Mouse (Mus musculus) liver, adult 2 months (tissue): ENCODE data around the gene Slc48a1. TPM values are rescaled to one million over a fixed set of nuclear protein-coding genes. Genes with fewer than 3 reads are reported as not detected.
A peak's percentile ranks its signal among the peaks of the same experiment; 100 is the strongest.

Experiments used
- DNase-seq: peaks from one replicate; pipeline ENCODE4 v3.0.0-alpha.2; 2011; ENCODE audit warnings: low read depth, low spot score; ENCODE audit errors: extremely low read depth
- H3K27ac ChIP-seq: fragments of 200-500 bp; replicated peaks from 2 replicates; pipeline ENCODE4 v1.5.1; 2012; ENCODE audit warnings: low read depth, mild to moderate bottlenecking, control low read depth, inconsistent platforms, low read length; ENCODE audit not compliant: insufficient read depth
- H3K27me3 ChIP-seq: fragments of 200-500 bp; 2 replicates; pipeline ENCODE4 v1.6.1; 2012; ENCODE audit warnings: mild to moderate bottlenecking, moderate library complexity, low read length, inconsistent platforms; ENCODE audit not compliant: control insufficient read depth, insufficient read depth
- H3K36me3 ChIP-seq: fragments of 200-500 bp; 2 replicates; pipeline ENCODE4 v1.6.1; 2012; ENCODE audit warnings: low read length, inconsistent platforms; ENCODE audit not compliant: control insufficient read depth, insufficient read depth
- H3K4me1 ChIP-seq: fragments of 200-500 bp; 2 replicates; pipeline ENCODE4 v1.6.1; 2011; ENCODE audit warnings: low read length; ENCODE audit not compliant: control insufficient read depth, insufficient read depth
- H3K4me3 ChIP-seq: fragments of 200-500 bp; 2 replicates; pipeline ENCODE4 v1.5.1; 2011; ENCODE audit warnings: low read depth, mild to moderate bottlenecking, control low read depth, low read length, moderate library complexity; ENCODE audit not compliant: insufficient read depth
- H3K79me2 ChIP-seq: fragments of 200-500 bp; 2 replicates; pipeline ENCODE4 v1.6.1; 2012; ENCODE audit warnings: inconsistent platforms, mild to moderate bottlenecking, low read length, moderate library complexity; ENCODE audit not compliant: control insufficient read depth, insufficient read depth
- H3K9ac ChIP-seq: fragments of 200-500 bp; 2 replicates; pipeline ENCODE4 v1.6.1; 2012; ENCODE audit warnings: low read depth, mild to moderate bottlenecking, control low read depth, inconsistent platforms, low read length
- CTCF ChIP-seq: fragments of 200-500 bp; IDR thresholded peaks from 2 replicates; pipeline ENCODE4 v1.5.1; 2011; ENCODE audit warnings: low read depth, low read length, control low read depth
- POLR2A ChIP-seq: fragments of 200-500 bp; IDR thresholded peaks from 2 replicates; pipeline ENCODE4 v1.6.1; 2011; ENCODE audit warnings: low read length, control low read depth; ENCODE audit not compliant: insufficient read depth; ENCODE audit errors: extremely low read depth
- WGBS: fragments of 180-500 bp; shearing (Covaris S2); methylation state at CpG from one replicate; pipeline ENCODE4 v1.1.7; 2018; 5-methylcytosine and 5-hydroxymethylcytosine counted together
- polyA plus RNA-seq: library from polyadenylated mRNA; depleted of rRNA; stranded (reverse); fragments of >200 nt; gene quantifications from 2 replicates; pipeline ENCODE4 v1.2.3, GENCODE M21; 2012
- total RNA-seq: library from RNA; depleted of rRNA; stranded (reverse); fragments of >200 nt; gene quantifications from 2 replicates; pipeline ENCODE4 v1.2.3, GENCODE M21; 2014

The Slc48a1 gene
- total and polyA plus RNA-seq, 2 experiments: 15.2 to 54.9 TPM

DNA sequence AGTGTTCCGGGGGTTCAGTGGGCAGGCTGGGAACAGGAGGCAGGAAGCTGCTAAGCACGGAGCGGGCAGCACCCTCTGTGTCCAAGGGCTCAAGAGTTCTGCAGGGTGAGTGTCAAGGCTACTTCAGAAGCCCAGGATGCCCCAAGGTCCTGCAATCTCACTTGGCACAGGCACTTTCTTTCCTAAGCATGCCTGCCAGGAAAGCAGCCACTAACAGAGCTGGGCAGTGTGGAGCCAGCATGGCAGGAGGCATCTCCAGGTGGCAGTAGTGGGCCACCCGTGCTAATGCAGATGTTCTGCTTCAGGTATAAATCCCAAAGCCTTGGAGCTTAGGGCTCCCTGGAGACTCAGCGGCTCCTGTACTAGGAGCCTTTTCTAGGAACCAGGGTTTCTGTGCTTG, 31.6 kb downstream of the Slc48a1 start:
- no peak for DNase-seq
- Histone ChIP-seq H3K9ac (no peak overlapping the region), H3K79me2 (no peaks in the 10 kb centered on the region), H3K27ac (no peak overlapping the region), H3K36me3 (no peaks in the 10 kb centered on the region), H3K27me3 (no peaks in the 10 kb centered on the region), H3K4me3 (no peak overlapping the region), H3K4me1 (no peaks in the 10 kb centered on the region)
- TF ChIP-seq CTCF: peak; percentile 58
- no peak for TF ChIP-seq POLR2A
- WGBS: 85% methylated on average over 5 of the region's 5 CpGs

DNA sequence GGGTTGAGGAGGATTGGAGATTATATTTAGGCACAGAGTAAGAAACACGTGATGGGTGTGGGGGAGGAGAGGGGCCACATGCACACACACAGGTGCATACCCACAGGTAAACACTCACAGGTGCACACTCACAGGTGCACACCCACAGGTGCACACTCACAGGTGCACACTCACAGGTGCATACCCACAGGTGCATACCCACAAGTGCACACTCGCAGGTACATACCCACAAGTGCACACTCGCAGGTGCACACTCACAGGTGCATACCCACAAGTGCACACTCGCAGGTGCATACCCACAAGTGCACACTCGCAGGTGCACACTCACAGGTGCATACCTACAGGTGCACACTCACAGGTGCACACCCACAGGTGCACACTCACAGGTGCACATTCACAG, 32.1 kb downstream of the Slc48a1 start:
- H3K27me3 ChIP-seq: no peaks in the 10 kb centered on the region
- no peak overlapping the region for H3K4me3 ChIP-seq
- H3K27ac ChIP-seq: no peak overlapping the region
- 89% methylated on average over 5 of the region's 5 CpGs for WGBS
- H3K36me3 ChIP-seq: no peaks in the 10 kb centered on the region
- no peak overlapping the region for H3K9ac ChIP-seq
- TF ChIP-seq POLR2A (no peak), CTCF (no peak)
- no peak for DNase-seq
- no peaks in the 10 kb centered on the region for H3K79me2 ChIP-seq
- no peaks in the 10 kb centered on the region for H3K4me1 ChIP-seq

DNA sequence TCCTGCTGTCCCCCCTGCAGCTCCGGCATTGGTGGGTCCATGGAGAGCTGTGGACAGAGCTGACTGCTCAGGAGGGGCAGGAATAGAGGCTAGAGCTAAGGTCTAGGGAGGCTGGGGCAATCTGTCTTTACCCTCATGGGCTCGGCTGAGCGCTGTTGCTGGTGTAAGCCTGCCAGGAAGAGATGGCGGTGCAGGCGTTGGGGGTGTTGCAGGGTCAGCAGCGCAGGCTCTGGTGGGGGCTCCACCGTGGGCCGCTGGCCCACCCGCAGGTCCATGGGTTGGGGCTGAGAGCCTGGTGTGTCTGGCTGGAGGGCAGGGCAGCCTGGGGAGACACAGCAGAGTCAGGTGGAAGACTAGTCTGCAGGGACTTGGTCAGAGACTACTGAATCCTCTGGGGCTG, 33.0 kb downstream of the Slc48a1 start:
- TF ChIP-seq POLR2A (no peak), CTCF (no peak)
- H3K79me2 ChIP-seq: no peaks in the 10 kb centered on the region
- H3K27me3 ChIP-seq: no peaks in the 10 kb centered on the region
- DNase-seq: no peak
- H3K27ac ChIP-seq: no peak overlapping the region
- H3K4me3 ChIP-seq: no peak overlapping the region
- no peak overlapping the region for H3K9ac ChIP-seq
- WGBS: 88% methylated on average over 9 of the region's 9 CpGs
- H3K36me3 ChIP-seq: no peaks in the 10 kb centered on the region
- H3K4me1 ChIP-seq: no peaks in the 10 kb centered on the region

DNA sequence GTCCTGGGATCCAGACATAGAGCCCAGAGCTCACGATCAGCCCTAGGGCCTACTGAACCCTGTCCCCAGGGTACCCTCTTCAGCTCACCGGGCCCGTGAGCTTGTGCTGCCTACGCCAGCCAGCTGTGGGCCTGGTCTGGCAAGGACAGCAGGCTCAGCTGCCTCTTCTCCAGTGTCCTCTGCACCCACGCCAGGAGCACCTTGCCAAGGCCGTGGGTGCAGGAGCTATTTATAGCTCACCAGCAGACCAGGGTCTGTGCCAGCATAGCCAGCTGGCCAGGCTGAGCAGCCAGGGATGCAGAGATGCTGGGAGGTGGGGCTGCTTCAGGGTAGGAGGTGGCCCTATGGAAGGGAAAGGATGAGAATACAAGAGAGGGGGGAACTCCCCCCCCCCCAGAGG, 33.8 kb downstream of the Slc48a1 start:
- no peak overlapping the region for H3K9ac ChIP-seq
- 28% methylated on average over 6 of the region's 6 CpGs for WGBS
- H3K4me3 ChIP-seq: no peak overlapping the region
- no peaks in the 10 kb centered on the region; the same call in 1 of the 2 replicates for H3K4me1 ChIP-seq
- H3K27me3 ChIP-seq: no peaks in the 10 kb centered on the region
- H3K79me2 ChIP-seq: no peaks in the 10 kb centered on the region
- H3K36me3 ChIP-seq: no peaks in the 10 kb centered on the region
- DNase-seq: no peak
- TF ChIP-seq CTCF (no peak), POLR2A (no peak)
- H3K27ac ChIP-seq: no peak overlapping the region

DNA sequence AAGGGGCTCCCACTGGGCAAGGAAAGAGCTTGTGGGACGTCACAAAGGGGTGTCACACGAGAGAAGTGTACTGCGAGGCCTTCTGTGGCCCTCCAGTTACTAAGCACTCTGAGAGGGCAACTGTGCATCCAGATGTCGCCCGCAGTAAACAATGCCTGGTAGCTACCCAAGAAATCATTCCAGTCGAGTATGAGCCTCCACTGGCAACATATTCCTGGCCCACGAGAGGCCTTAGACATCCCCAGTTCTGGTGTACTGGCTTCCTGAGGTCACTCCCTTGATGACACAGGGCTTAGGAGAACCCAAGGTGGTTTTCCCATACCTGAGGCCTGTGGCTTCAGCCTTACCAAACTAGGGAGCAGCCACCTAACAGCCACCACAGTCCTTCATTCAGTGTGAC, 34.6 kb downstream of the Slc48a1 start:
- H3K4me3 ChIP-seq: no peak overlapping the region
- 73% methylated on average over 7 of the region's 7 CpGs for WGBS
- no peak overlapping the region for H3K9ac ChIP-seq
- H3K27ac ChIP-seq: no peak overlapping the region
- TF ChIP-seq CTCF (no peak), POLR2A (no peak)
- H3K36me3 ChIP-seq: no peaks in the 10 kb centered on the region
- H3K79me2 ChIP-seq: no peaks in the 10 kb centered on the region; the same call in 1 of the 2 replicates
- H3K4me1 ChIP-seq: no peaks in the 10 kb centered on the region; the same call in 1 of the 2 replicates
- no peaks in the 10 kb centered on the region for H3K27me3 ChIP-seq
- no peak for DNase-seq

DNA sequence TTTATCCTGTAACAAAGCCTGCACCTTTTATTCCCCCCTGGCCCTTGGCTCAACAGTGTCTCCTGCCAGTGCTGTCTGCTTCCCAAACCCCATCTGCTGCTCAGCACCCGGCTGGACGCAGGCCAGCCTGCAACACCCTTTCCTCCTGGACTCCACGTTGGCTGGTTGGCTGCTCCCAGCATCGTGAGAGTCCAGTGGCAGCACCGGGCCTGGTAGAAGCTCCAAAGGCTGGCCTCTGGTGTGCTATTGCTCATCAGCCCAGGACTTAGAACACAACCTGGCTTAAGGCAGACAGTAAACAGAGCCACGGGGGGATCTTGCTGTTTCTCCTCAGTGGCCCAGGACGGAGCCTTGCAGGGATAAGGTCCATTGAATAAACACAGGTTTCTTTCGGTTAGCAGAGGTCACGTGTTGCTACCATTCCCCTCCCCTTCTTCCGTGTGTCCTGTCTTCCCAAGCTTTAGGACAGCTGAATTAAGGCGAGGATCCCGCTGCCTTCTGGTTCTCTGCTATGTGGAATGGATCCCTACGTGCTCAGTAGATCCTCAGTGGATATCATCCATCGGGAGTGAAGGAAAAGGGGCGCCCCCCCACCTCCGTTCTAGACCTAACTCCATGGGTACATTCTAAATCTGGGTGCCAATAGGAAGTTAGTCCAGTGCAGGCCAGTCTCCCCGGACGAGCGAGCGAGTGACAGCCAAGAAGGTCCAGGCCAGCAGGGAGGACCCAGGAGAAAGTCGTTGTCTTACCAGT, 35.3 kb downstream of the Slc48a1 start:
- Histone ChIP-seq H3K9ac (no peak overlapping the region), H3K4me3 (no peak overlapping the region), H3K4me1 (no peaks in the 10 kb centered on the region; the same call in 1 of the 2 replicates), H3K36me3 (no peaks in the 10 kb centered on the region), H3K79me2 (no peaks in the 10 kb centered on the region; the same call in 1 of the 2 replicates), H3K27me3 (no peaks in the 10 kb centered on the region), H3K27ac (no peak overlapping the region)
- no peak for TF ChIP-seq CTCF
- no peak for TF ChIP-seq POLR2A
- DNase-seq: no peak
- 44% methylated on average over 21 of the region's 21 CpGs for WGBS
